Mouse (Mus musculus) frontal cortex, adult (tissue): ENCODE measurements around the gene Mgat4e.
A peak's percentile ranks its signal among the peaks of the same experiment; 100 is the strongest.

ENCODE experiments used
- ATAC-seq: cut with Nextera tagmentation; 2 replicates; pipeline ENCODE4 v1.9.2; 2017; ENCODE audit warnings: mild to moderate bottlenecking, moderate library complexity, mixed read lengths; ENCODE audit not compliant: low TSS enrichment

The Mgat4e gene

GRCm38 (mm10) chr1:134513312-134513860, 36.1 kb downstream of the Mgat4e start:
- ATAC-seq = no peak

DNA sequence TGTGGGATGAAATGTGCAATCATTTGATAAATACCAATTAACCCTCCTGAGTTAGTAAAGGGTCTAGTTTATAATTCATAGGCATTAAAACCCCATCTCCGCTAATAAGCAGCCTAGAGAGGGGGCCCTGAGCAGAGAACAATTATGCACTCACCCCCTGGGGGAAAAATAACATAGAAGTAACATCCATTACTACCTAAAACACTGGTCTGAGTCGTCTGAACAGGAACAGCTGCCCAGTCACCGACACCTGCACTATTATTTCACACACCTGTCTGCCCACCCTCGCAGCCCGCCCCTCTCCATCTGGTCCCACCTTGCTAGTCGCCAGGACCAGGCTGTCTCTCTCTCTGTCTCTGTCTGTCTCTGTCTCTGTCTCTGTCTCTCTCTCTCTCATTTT, 36.9 kb downstream of the Mgat4e start:
- no peak for ATAC-seq

DNA sequence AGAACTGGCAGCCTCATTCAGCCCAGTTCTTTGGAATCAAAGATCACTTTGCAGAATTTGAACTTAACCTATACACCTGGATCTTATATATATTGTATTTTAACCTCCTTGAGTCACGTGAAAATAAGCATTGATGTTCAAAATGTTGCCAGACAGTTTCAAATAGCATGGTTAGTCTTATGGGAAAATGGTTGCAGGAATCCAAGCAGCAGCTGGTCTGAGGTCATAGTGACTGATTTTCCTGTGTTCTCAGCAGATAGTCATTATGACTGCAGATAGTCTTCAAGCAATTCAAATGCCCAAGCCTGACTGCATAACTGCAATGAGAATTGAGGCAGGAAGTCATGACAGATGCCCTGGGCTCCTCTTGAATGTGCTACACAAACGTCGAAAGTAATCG, 37.3 kb downstream of the Mgat4e start:
- ATAC-seq = no peak

DNA sequence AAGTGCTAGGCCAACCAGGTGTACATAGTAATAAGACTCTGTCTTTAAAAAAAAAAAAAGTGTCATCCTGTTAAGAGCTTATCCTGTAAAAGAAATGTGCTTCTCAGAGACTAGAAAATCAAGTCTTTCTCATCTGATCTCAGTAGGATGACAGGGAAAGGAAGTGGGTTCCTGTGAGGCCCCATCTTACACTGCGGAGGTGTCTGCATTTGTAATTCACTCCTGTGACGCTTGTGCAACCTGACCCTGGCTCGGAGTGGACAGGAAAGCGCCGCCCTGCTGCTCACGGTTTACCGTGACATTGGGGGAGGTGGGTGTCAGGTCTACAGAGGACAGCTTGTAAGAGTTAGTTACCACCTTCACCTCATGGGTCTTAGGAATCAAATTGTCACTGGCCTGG, 39.5 kb downstream of the Mgat4e start:
- ATAC-seq = no peak

DNA sequence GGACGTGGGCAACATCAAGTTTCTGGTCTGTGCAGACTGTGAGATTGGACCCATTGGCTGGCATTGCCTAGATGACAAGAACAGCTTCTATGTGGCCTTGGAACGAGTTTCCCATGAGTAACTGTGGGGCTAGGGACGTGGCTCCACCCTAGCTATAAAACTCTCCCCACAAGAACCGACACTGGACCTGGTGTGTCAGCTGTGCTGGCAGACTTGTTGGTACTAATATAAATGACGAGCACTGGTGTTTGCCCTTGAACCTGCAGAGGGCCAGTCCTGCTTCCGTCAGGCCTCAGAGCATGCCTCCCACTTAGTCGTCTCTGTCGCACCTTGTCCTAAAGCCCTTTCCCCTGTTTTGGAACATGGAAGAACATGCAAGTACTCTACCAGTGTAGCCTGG, 43.3 kb downstream of the Mgat4e start:
- no peak for ATAC-seq

DNA sequence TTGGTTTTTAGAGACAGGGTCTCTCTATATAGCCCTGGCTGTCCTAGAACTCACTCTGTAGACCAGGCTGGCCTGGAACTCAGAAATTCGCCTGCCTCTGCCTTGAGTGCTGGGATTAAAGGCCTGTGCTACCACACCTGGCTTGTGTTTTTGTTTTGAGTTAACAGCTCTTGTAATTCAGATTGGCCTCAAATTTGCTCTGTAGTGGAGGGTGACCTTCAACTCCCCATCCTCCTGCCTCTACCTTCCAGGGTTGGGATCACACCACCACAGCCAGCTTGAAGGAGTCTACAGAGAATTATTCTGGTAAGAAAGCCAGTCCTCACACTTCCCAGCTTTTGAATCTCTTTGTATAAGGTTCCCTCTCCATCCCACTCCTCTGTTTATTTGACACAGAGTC, 48.6 kb downstream of the Mgat4e start:
- ATAC-seq = no peak

- ATAC-seq = no peak
Observed at GRCm38 (mm10) chr1:134495991-134496390, 53.5 kb downstream of the Mgat4e start.

- ATAC-seq = no peak
Observed at GRCm38 (mm10) chr1:134495216-134495539, 54.3 kb downstream of the Mgat4e start.

DNA sequence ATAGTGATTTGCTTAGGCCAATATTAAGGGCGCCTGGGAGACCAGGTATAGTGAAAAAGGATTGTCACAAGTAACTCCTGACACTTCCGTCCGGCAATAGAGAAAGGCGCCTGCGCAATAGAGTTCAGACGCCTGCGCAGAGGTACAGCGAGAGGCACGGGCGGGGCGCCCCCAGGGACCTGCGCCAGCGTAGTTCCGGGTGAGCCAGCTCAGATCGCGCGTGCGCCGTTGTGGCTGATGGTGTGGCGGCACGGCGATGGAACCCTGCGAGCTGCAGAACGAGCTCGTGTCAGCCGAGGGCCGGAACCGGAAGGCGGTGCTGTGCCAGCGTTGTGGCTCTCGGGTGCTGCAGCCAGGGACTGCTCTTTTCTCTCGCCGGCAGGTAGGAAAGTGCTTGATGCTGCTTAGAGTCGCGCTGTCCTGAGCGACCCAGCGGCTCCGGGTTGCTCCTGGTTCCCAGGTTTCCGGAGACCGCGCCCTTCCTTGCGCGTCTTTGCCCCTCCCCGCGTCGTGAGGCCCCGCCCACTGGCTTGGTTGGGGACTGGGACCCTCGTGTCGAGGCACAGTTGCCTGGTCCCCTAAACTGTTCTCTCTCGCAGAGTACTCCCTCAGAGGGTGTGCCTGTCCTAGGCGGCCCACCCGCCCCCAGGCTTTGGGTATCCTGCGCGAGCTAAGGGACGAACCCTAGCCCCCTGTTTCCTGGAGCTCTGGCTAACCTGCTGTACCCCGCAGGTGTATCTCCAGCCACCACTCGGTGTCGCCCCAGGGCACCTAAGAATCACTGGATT, 54.9 kb downstream of the Mgat4e start, which contains the start of gene Rabif:
Rabif (plus strand) TSS at position 221 of the 788 bp plus-strand sequence.
- peak; percentile 98 for ATAC-seq

- no peak for ATAC-seq
Observed at GRCm38 (mm10) chr1:134493956-134494355, 55.5 kb downstream of the Mgat4e start.

DNA sequence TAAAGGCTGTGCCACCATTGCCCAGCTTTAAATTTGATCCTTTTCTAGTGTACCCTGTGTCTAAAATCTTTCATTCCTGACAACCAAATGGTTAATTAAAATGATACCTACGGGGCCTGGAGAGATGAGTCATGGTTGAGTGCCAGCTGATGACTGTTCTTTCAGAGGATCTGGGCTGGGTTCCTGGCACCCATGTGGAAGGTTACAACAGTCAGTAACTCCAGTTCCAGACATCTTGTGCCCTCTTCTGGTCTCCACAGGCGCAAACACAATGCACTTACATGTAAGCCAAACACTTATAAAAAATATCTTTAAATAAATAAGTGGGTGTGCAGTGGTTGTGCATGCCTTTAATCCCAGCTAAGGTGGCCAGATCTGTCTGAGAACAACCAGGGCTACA, 56.0 kb downstream of the Mgat4e start:
- ATAC-seq = no peak

GRCm38 (mm10) chr1:134492276-134492675, 57.2 kb downstream of the Mgat4e start:
- ATAC-seq = no peak
